Mouse (Mus musculus) kidney, postnatal 10 days (tissue): ENCODE measurements around the gene Syt12.

Experiments used
- DNase-seq: peaks from one replicate; pipeline ENCODE4 v3.0.0; 2021; ENCODE audit warnings: mixed read lengths

The Syt12 gene

GRCm38 (mm10) chr19:4446661-4447420 lies 30.4 kb downstream of the Syt12 start:
- DNase-seq: no peak

- DNase-seq: peak; percentile 88
These were observed 34.8 kb downstream of the Syt12 start for GRCm38 (mm10) chr19:4442408-4442807.

- DNase-seq: peak; percentile 91
These were observed 35.6 kb downstream of the Syt12 start for GRCm38 (mm10) chr19:4441621-4442161.

DNA sequence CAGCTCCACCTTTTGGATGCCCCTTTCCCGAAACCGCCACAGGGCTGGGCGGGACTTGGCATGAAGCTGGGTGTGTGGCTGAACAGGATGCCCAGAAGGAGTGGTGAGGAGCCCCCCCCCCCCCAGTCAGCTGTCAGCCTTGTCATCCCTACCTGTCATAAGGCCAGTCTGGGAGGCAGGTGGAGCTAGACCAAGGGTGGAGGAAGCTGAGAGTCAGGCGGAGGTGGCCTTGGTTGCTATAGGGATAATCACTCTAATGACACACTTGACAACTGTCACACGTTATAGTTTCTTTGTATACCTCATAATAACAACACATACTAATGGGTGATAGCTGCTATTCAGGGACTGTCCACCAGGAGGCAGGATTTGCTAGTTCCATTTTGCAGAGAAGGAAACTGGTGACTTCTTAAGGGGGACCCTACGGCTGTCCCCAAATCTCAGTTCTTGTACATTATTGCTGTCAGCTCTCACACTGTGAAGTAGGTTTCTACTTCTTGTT lies 36.1 kb downstream of the Syt12 start:
- DNase-seq: peak; percentile 78

DNA sequence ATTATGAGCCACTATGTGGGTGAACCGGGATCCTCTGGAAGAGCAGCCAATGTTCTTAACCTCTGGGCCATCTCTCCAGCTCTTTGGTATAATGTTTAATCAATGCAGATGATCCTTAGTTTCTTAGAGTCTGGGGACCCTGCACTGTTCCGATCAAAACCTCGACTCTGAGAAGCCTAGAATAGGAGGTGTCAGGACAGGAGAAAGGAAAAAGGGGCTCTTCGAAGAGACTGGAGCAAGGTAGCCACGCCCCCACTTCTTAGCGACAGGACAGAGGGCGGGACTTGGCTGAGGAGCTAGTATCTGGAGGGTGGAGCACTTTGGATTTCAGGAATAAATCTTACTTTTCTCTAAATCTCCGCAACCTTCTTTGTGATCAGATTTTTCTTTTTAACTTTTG lies 37.0 kb downstream of the Syt12 start:
- peak; percentile 83 for DNase-seq

GRCm38 (mm10) chr19:4439161-4439801 lies 38.0 kb downstream of the Syt12 start, which contains the start of gene Rhod:
TSS of gene Rhod (minus strand) at chr19:4439432.
- peak; percentile 92 for DNase-seq

DNA sequence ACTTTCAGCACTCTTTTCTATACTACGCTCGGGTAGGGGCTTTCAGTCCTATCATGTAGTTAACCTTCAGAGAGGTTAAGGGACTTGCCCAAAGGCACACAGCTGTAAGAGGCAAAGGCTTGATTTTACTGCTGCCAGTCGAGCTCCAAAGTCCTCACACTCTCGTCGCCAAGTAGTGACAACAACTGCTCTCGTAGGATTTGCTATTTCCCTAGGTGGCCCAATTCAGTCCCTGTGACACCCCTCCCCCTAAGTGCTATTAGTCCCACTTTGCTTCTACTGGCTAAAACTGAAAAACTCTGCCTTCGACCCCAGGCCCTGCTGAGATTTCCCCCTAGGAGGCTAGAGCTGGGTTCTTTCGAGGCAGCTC lies 38.5 kb downstream of the Syt12 start:
- DNase-seq: peak; percentile 33

DNA sequence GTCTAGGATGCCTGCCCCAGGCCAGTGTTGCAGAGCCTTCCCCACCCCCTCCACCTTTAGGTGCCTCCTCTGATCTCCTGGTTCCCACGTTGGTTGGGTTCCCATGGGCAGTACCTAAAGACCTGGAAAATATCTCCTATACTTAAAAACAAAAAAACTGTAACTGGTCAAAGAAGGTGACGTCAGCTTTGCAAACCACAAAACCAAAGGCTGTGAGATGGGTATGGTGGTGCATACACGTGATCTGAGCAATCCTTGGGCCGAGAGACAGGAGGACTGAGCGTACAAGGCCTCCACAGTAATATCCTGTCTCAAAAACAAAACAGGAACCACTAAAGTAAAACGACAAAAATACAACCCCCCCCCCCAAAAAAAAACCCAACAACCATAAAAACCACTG lies 39.4 kb downstream of the Syt12 start:
- DNase-seq: no peak

GRCm38 (mm10) chr19:4436254-4436653 lies 41.0 kb downstream of the Syt12 start:
- DNase-seq: no peak

DNA sequence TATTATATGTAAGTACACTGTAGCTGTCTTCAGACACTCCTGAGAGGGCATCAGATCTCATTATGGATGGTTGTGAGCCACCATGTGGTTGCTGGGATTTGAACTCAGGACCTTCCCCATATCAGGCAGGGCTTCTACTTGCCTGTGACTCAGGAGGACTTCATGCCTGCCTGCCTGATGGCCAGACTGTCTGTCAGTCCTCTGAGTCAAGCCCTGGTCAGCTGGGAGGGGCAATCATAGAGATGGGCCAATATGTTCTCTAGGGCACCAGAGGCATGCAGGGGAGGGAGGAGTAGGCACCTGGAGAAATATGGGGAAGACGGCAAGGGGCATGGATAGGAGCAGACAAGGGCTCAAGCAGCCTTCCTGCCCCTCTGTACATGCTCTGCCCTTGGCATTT lies 42.2 kb downstream of the Syt12 start:
- no peak for DNase-seq

GRCm38 (mm10) chr19:4433756-4434155 lies 43.5 kb downstream of the Syt12 start:
- DNase-seq: no peak

DNA sequence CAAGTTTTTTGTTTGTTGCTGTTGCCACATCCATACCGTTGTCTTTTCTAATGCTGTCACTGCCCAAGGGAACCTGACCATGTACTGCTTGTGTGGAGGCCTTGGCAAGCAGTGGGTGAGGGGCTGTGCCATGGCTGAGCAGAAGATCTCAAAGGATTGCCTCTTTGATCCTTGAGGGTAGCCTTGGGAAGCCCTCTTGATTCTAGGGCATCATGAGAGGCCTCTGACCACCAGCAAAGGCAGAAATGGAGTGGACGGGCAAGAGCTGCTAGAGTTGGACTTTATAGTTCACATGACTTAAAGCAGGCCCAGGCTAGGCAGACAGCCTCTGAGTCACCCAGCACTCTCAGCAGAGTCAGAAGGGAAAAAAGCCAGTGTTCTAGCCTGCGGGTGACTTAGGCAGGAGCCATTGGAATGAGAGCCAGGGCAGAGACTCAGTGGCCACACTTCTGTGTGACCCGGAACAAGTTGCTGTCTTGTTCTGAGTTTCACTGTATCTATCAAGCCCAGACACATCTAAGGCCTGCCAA lies 47.1 kb downstream of the Syt12 start:
- DNase-seq: no peak

GRCm38 (mm10) chr19:4425610-4426366 lies 51.5 kb downstream of the Syt12 start:
- DNase-seq: peak; percentile 74

DNA sequence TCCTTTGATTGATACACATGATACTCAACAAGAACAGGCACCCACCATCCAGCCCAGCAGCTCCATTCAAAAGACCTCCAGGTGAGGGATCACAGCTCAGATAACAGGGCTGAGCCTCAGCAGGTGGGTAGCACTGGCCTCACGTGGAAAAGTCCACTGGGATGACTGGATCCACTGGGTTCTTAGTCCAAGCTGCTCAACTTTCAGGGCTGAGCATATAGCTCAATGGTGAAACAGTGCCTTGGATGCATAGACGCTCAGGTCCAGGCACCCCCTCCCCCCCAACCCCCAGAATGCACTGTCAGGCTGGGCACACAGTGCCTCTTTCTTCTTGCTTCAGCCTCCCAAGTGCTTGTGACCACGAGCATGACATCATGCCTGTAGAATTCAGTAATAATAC lies 54.2 kb downstream of the Syt12 start:
- DNase-seq: no peak

- DNase-seq: no peak
These were observed 54.7 kb downstream of the Syt12 start for GRCm38 (mm10) chr19:4422581-4422980.

GRCm38 (mm10) chr19:4420153-4420910 lies 56.9 kb downstream of the Syt12 start:
- no peak for DNase-seq

GRCm38 (mm10) chr19:4419711-4420110 lies 57.5 kb downstream of the Syt12 start:
- DNase-seq: no peak

GRCm38 (mm10) chr19:4417713-4418112 lies 59.5 kb downstream of the Syt12 start:
- DNase-seq: no peak

GRCm38 (mm10) chr19:4417183-4417582 lies 60.1 kb downstream of the Syt12 start:
- peak; percentile 89 for DNase-seq

- DNase-seq: no peak
These were observed 62.6 kb downstream of the Syt12 start for GRCm38 (mm10) chr19:4414631-4415030.

DNA sequence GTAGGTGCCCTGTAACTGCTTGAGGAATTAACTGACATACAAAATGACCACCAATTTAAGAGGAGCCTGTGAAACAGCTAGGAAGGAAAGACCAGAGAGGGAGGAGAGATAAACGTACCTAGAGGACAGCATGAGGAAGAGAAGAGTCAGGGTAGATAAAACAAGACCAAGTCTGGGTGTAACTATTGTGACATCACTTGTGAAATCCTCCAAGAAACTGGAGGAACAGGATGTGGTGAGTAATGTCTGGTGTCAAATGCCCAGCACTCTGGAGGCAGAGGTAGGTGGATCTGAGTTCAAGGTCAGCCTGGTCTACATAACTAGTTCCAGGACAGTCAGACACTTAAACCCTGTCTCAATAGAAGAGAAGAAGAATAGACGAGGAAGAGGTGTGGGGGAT lies 68.2 kb downstream of the Syt12 start:
- DNase-seq: no peak

DNA sequence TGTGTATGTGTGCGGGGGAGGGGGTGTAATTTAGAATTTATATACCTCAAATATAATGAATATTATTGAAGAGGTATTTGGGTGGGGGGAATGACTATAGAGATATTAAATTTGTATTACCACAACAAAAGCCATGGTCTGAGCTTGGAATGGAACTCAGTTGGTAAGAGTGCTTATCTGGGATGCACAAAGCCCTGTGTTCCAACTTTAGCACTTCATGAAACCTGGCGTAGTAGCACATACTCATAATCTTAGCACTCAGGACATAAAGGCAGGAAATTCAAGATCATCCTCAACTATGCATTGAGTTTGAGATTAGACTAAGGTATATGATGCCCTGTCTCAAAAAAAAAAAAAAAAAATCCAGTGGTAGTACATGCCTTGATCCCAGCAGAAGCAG lies 72.4 kb downstream of the Syt12 start:
- no peak for DNase-seq
